Mouse (Mus musculus) limb, embryonic 14.5 days (tissue): ENCODE results near the gene Gpd2. TPM values are rescaled to one million over a fixed set of nuclear protein-coding genes. Genes with fewer than 3 reads are reported as not detected.

Experiments
- ATAC-seq: fragments of 200-750 bp; cut with Nextera tagmentation; 2 replicates; pipeline ENCODE4 v1.8.0; 2017; ENCODE audit warnings: low read depth, moderate number of reproducible peaks, moderate TSS enrichment; ENCODE audit not compliant: low FRiP score
- DNase-seq: peaks from one replicate; pipeline ENCODE4 v3.0.0-alpha.2; 2015; ENCODE audit warnings: low spot score
- H3K27ac ChIP-seq: fragments of 300-500 bp; sonication (generic); replicated peaks from 2 replicates; pipeline ENCODE4 v1.5.1; 2014; ENCODE audit warnings: low read depth, mild to moderate bottlenecking, low read length, moderate library complexity, mixed read lengths
- H3K27me3 ChIP-seq: fragments of 300-500 bp; sonication (generic); 2 replicates; pipeline ENCODE4 v1.6.1; 2014; ENCODE audit warnings: low read length, mixed read lengths; ENCODE audit not compliant: control insufficient read depth, insufficient read depth
- H3K36me3 ChIP-seq: fragments of 300-500 bp; sonication (generic); 2 replicates; pipeline ENCODE4 v1.6.1; 2014; ENCODE audit warnings: mild to moderate bottlenecking, low read length, moderate library complexity, mixed read lengths; ENCODE audit not compliant: control insufficient read depth, insufficient read depth
- H3K4me1 ChIP-seq: fragments of 300-500 bp; sonication (generic); 2 replicates; pipeline ENCODE4 v1.6.1; 2014; ENCODE audit warnings: antibody characterized with exemption, low read length, mixed read lengths; ENCODE audit not compliant: control insufficient read depth, insufficient read depth
- H3K4me2 ChIP-seq: fragments of 300-500 bp; sonication (generic); replicated peaks from 2 replicates; pipeline ENCODE4 v1.6.1; 2014; ENCODE audit warnings: low read depth, mild to moderate bottlenecking, low read length, moderate library complexity; ENCODE audit not compliant: severe bottlenecking
- H3K4me3 ChIP-seq: fragments of 300-500 bp; sonication (generic); replicated peaks from 2 replicates; pipeline ENCODE4 v1.5.1; 2014; ENCODE audit warnings: low read length
- H3K9ac ChIP-seq: fragments of 300-500 bp; sonication (generic); 2 replicates; pipeline ENCODE4 v1.6.1; 2014; ENCODE audit warnings: mild to moderate bottlenecking, low read depth, low read length, moderate library complexity; ENCODE audit not compliant: severe bottlenecking
- H3K9me3 ChIP-seq: fragments of 300-500 bp; sonication (generic); 2 replicates; pipeline ENCODE4 v1.6.1; 2016; ENCODE audit warnings: low read length; ENCODE audit not compliant: control insufficient read depth
- POLR2A ChIP-seq: fragments of 200-500 bp; IDR thresholded peaks from 2 replicates; pipeline ENCODE4 v1.8.0; 2012; ENCODE audit warnings: inconsistent platforms, mild to moderate bottlenecking, moderate library complexity, borderline replicate concordance; ENCODE audit not compliant: insufficient read depth, insufficient read length; ENCODE audit errors: extremely low read depth
- WGBS: fragments of 180-500 bp; shearing (Covaris S2); extraction: QIAGEN DNeasy Blood & Tissue Kit; methylation state at CpG from one replicate; pipeline ENCODE4 v1.1.7; 2014; 5-methylcytosine and 5-hydroxymethylcytosine counted together
- polyA plus RNA-seq, 2 experiments: library from polyadenylated mRNA; depleted of rRNA in 1 of 2; stranded (reverse) in 1 of 2; unstranded in 1 of 2; fragments of >200 nt; fragmentation: Nextera tagmentation in 1 of 2; extraction: Ambion mirVana in 1 of 2; gene quantifications; 2 replicates each; pipeline versions ENCODE4 v1.2.1 to v1.2.3; 2012 to 2014

Gpd2 gene
- polyA plus RNA-seq, 2 experiments: 5.6 to 11.0 TPM

GRCm38 (mm10) chr2:57384625-57385024 lies 147.2 kb downstream of the Gpd2 start:
- ATAC-seq (no peak), DNase-seq (no peak)
- H3K27ac ChIP-seq: no peak overlapping the region
- H3K4me2 ChIP-seq: no peak overlapping the region
- no peaks in the 10 kb centered on the region for H3K36me3 ChIP-seq
- no peak overlapping the region for H3K4me3 ChIP-seq
- H3K9me3 ChIP-seq: no peaks in the 10 kb centered on the region
- no peak overlapping the region for H3K9ac ChIP-seq
- H3K27me3 ChIP-seq: no peaks in the 10 kb centered on the region
- WGBS: 95% methylated on average over 2 of the region's 2 CpGs
- TF ChIP-seq POLR2A: no peak
- no peaks in the 10 kb centered on the region for H3K4me1 ChIP-seq

GRCm38 (mm10) chr2:57387816-57388215 lies 150.4 kb downstream of the Gpd2 start:
- no peak for DNase-seq
- Histone ChIP-seq H3K27ac (no peak overlapping the region), H3K9ac (no peak overlapping the region), H3K27me3 (no peaks in the 10 kb centered on the region), H3K9me3 (0 out of 2 replicates have a peak, but pooled peaks cover 4% of the 10 kb centered on the region), H3K4me3 (no peak overlapping the region), H3K36me3 (no peaks in the 10 kb centered on the region), H3K4me1 (no peaks in the 10 kb centered on the region), H3K4me2 (no peak overlapping the region)
- no peak for TF ChIP-seq POLR2A
- WGBS: 50% methylated on average over 7 of the region's 7 CpGs
- ATAC-seq: no peak

GRCm38 (mm10) chr2:57395071-57395470 lies 157.6 kb downstream of the Gpd2 start:
- TF ChIP-seq POLR2A: no peak
- no peak for ATAC-seq
- WGBS: 90% methylated on average over 4 of the region's 4 CpGs

GRCm38 (mm10) chr2:57396061-57396460 lies 158.6 kb downstream of the Gpd2 start:
- WGBS: 94% methylated on average over 13 of the region's 13 CpGs
- DNase-seq: no peak

More at GRCm38 (mm10) chr2:57395071-57395470, 157.6 kb downstream of the Gpd2 start:
- H3K4me1 ChIP-seq: no peaks in the 10 kb centered on the region
- H3K9ac ChIP-seq: no peak overlapping the region
- H3K9me3 ChIP-seq: 0 out of 2 replicates have a peak, but pooled peaks cover 2% of the 10 kb centered on the region
- H3K4me3 ChIP-seq: no peak overlapping the region
- no peak for DNase-seq
- H3K27ac ChIP-seq: no peak overlapping the region
- H3K36me3 ChIP-seq: no peaks in the 10 kb centered on the region
- no peaks in the 10 kb centered on the region for H3K27me3 ChIP-seq
- H3K4me2 ChIP-seq: no peak overlapping the region

GRCm38 (mm10) chr2:57397727-57398126 lies 160.3 kb downstream of the Gpd2 start:
- H3K4me3 ChIP-seq: no peak overlapping the region
- no peak for ATAC-seq
- no peak for DNase-seq

More at GRCm38 (mm10) chr2:57396061-57396460, 158.6 kb downstream of the Gpd2 start:
- Histone ChIP-seq H3K4me1 (no peaks in the 10 kb centered on the region), H3K27me3 (no peaks in the 10 kb centered on the region), H3K36me3 (no peaks in the 10 kb centered on the region), H3K9me3 (no peaks in the 10 kb centered on the region), H3K27ac (no peak overlapping the region), H3K4me3 (no peak overlapping the region), H3K4me2 (no peak overlapping the region), H3K9ac (no peak overlapping the region)
- TF ChIP-seq POLR2A: no peak
- no peak for ATAC-seq

GRCm38 (mm10) chr2:57407414-57408019 lies 170.1 kb downstream of the Gpd2 start:
- Histone ChIP-seq H3K36me3 (no peaks in the 10 kb centered on the region), H3K4me2 (no peak overlapping the region), H3K27me3 (no peaks in the 10 kb centered on the region), H3K27ac (no peak overlapping the region), H3K9ac (no peak overlapping the region), H3K9me3 (no peaks in the 10 kb centered on the region), H3K4me1 (no peaks in the 10 kb centered on the region), H3K4me3 (no peak overlapping the region)
- no peak for TF ChIP-seq POLR2A
- ATAC-seq (no peak), DNase-seq (no peak)
- WGBS: 81% methylated on average over 4 of the region's 4 CpGs

More at GRCm38 (mm10) chr2:57397727-57398126, 160.3 kb downstream of the Gpd2 start:
- Histone ChIP-seq H3K27me3 (no peaks in the 10 kb centered on the region), H3K36me3 (no peaks in the 10 kb centered on the region), H3K9ac (no peak overlapping the region), H3K4me1 (no peaks in the 10 kb centered on the region), H3K27ac (no peak overlapping the region), H3K9me3 (no peaks in the 10 kb centered on the region), H3K4me2 (no peak overlapping the region)
- whole genome bisulfite sequencing: 77% methylated on average over 3 of the region's 3 CpGs
- no peak for TF ChIP-seq POLR2A
